Mouse (Mus musculus) cerebral cortex, adult 2 months (tissue): Measurements from ENCODE around the gene Hist2h2aa2.

ENCODE experiments used
- WGBS: fragments of 180-500 bp; shearing (Covaris S2); methylation state at CpG from one replicate; pipeline ENCODE4 v1.1.7; 2018; 5-methylcytosine and 5-hydroxymethylcytosine counted together

Hist2h2aa2 gene

DNA sequence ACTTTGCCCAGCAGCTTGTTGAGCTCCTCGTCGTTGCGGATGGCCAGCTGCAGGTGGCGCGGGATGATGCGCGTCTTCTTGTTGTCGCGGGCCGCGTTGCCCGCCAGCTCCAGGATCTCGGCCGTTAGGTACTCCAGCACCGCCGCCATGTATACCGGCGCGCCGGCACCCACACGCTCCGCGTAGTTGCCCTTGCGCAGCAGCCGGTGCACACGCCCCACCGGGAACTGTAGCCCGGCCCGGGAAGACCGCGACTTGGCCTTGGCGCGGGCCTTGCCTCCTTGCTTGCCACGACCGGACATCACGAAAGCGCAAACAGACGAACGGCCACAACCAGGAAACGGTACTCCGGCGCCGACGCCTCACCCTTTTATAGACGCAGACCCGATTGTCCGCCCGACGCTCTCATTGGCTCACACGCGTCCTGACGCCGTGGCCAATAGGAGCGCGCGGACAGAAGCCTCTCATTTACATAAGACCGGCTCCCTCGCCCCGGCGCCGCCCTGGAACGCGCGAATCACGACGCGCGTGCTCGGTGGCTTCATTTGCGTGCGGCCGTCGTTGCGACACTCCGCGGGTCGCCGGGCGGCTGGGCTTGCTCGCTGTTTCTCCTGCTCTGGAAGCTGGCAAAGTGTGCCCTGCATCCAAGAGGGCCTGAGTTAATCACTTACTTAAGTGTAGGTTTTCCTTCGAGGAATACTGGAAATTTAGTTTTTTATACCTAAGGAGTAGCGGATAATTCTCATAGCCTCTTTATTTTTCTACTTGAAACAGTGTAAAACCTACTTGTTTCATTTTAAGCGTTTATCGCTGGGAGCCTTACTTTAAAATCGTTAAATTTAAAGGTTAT lies at the start of gene Hist2h2aa2:
TSS of gene Hist2h2aa2 (minus strand) at position 328 of the 850 bp plus-strand sequence.
- WGBS = 2% methylated on average over 39 of the region's 85 CpGs

DNA sequence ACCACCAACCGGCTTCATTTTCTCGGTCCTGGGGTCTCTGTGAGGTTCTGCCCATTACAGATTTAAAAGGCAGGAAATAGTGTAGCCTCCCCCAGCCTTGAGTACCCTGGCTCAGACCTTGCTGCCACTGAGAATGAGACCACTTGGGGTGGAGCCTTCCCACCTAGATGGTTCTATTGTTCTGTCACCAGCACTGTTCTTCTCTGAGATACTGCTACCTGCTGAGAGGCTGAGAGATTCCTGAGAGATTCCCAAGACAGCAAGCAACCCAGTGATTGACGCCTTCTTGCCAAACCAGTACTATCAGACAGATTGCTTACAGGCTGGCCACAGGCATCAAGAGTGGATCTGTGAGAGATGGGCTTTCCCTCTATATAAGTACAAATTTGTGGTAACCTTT lies 49.1 kb upstream of the Hist2h2aa2 start:
- 83% methylated on average over 3 of the region's 3 CpGs for WGBS

DNA sequence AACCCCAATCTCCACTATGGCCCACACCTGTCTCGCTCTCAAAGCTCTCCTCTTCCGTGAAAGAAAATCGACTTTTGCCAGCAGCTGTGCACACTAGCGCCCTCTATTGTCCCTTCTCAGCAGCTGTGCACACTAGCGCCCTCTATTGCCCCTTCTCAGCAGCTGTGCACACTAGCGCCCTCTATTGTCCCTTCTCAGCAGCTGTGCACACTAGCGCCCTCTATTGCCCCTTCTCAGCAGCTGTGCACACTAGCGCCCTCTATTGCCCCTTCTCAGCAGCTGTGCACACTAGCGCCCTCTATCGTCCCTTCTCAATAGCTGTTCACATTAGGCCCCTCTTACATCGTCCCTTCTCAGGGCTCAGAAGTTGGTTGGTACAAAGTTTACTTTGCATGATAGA lies 47.3 kb upstream of the Hist2h2aa2 start:
- 90% methylated on average over 11 of the region's 11 CpGs for WGBS

DNA sequence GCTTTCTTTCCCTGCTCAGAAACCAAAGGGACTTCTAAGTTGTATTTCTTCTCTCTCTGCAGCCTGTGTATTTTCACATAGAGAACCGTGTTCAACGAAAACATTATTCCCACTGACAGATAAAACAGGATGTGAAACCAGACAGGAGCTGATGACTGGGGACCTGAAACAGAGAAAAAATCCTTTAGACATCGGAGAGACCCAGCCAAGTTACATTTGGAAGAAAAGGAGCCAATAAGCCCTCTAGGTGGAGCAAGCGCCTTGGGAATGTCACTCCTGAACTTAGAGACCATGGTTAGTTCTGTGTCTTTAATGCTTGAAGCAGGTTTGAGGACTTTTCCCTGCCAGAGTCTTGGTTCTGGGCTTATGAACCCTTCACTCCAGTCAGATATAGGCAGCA lies 44.4 kb upstream of the Hist2h2aa2 start:
- WGBS = 12% methylated on average over 4 of the region's 4 CpGs

DNA sequence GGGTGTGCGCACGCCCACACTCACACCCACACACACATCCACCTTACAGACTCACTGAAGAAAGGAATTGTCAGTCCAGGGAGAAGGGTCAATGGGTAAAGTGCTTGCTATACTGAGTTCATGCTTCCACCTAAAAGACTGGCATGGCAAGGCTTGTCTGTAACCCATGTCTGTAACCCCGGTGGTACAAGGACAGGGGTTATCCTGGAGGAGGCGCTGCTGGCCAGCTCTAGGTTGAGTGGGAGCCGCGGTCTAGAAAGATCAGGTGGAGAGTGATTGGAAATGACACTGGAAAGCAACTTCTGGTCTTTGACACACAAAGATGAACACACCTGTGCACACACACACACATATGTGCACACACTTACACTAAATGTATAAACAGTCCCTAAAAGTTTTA lies 40.6 kb upstream of the Hist2h2aa2 start:
- WGBS = 61% methylated on average over 6 of the region's 6 CpGs

DNA sequence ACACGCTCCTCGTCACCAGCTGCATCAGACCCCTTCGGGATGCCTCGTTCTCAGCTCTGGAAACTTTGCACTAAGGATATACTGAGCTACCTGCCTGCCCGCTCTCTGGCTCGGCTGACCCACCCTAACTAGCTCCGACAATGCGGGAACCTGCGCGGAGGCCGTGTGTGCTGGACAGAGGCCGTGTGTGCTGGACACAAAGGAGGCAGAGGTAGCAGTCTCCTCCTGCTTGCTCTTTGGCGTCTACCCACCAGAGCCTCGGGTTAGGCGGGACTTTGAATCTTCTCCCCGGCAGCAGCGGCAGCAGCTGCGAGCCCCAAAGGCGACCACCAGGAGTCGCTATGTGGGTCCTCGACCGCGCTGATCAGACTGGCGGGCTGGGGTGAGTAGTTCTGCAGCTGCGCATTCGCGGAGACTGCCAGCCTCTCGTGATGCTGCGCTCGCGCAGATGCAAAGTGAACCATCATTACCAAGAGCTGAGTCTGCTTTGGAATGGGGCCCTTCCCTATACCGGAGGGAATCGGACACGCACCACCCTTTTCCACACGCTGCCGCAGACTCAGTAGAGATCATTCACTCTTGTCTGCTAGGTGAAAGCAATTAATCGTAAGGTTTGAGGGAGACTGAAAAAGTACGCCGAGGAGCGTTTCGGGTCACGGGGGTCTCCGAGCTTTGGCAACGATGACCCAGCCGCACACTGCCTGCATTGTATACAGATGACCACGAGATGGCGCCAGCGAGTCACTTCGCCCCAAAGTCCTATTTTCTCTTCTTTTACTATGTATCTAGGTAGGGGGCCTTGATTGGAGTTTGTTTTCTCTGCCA lies 37.9 kb upstream of the Hist2h2aa2 start:
- WGBS = under 1% methylated on average over 49 of the region's 49 CpGs

DNA sequence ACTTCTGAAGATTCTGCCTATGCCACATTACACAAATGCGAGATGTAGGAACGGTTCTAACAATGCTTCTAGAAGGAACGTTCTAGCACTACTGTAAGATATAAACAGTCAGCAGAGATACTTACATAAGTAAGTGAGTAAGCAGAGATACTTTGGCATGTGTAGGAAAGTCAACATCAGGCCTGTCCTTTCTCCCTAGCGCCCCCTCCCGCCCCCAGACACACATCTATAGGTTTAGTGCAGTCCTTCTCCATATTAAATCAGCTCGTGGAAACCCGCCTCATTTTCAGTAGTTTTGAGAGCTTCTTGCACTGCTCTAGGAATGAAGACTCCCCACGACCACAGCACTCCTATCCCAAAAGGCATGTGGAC lies 37.3 kb upstream of the Hist2h2aa2 start:
- 17% methylated on average over 8 of the region's 8 CpGs for WGBS

DNA sequence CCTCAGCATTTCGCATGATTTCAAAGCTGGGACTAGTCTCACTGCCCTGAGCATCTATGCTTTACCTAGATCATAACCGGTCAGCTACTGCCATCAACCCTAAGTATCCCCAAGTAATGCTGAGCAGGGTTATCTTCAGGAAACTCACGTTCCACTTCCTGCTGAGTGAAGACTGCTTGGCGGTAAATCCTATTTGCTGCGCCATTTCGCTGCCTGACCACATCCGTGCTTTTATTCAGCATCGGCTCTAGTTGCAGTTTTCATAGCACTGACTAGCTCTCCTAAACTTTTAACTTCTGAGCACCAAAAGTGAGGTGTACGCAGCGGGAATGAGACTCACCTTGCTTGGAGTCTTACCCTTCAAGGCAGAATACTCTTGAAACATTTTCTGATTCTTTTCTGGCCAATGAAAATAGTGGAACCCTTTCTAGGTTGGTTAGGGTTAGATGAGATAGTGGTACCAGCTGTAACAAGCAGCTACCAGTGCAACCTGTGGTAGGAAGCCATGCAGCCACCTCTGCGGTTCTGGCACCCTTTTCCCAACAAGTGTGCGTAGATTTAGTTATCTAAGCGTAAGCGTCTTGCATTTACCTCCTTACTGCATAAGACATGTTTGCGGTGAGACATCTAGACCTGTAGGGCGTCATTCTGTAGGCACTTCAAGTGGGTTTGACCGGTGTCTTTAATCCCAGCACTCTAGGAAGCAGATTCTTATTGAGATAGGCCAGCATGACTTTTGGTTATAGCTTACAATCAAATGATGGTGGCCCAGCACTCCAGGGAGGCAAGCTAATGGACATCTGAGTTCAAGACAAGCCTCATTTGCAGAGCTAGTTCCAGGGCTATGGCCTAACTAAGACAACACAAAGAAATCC lies 33.8 kb upstream of the Hist2h2aa2 start:
- WGBS = 93% methylated on average over 17 of the region's 17 CpGs

DNA sequence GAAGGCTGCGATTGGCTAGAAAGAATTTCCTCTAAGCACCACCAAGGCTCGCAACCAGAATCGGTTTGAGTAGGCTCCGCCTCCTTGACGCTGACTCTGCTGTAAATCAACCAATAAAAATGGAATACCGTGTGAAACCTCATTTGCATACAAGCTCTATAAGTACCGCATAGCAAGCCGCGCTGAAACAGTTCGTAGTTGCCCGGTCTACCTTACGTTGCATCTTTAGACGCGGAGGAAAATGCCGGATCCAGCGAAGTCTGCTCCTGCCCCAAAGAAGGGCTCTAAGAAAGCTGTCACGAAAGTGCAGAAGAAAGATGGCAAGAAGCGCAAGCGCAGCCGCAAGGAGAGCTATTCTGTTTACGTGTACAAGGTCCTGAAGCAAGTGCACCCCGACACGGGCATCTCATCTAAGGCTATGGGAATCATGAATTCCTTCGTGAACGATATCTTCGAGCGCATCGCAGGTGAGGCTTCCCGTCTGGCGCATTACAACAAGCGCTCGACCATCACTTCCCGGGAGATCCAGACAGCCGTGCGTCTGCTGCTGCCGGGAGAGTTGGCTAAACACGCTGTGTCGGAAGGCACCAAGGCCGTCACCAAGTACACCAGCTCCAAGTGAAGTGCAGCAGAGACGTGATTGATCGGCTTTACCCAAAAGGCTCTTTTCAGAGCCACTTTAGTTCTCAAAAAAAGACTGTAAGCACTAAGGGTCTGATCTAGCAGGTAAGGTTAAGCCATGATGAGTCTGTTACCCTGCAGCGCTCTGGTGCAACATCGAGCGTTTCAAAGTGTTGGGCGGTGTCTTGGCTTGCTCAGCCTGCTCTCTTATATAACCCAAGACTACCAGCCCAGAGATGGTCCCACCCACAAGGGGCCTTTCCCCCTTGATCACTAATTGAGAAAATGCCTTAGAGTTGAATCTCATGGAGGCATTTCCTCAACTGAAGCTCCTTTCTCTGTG lies 29.7 kb upstream of the Hist2h2aa2 start, which contains the start of gene Hist2h2bb:
TSS of gene Hist2h2bb (plus strand) at position 242 of the 964 bp plus-strand sequence.
- WGBS = 1% methylated on average over 45 of the region's 45 CpGs

DNA sequence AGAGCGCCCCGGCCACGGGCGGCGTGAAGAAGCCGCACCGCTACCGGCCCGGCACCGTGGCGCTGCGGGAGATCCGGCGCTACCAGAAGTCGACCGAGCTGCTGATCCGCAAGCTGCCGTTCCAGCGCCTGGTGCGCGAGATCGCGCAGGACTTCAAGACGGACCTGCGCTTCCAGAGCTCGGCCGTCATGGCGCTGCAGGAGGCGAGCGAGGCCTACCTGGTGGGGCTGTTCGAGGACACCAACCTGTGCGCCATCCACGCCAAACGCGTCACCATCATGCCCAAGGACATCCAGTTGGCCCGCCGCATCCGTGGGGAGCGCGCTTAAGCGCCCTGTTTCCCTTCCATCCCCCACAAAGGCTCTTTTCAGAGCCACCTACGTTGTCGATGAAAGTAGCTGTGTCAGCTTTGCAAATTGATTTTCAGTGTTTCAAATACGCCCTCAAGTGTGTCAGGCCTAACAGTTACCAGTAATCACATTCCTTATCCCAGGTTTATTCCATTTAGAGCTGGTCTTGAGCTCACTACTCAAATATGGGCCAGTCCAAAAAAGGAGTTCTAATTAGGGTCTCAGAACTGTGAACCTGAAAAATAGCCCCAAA lies 28.8 kb upstream of the Hist2h2aa2 start:
- WGBS = 1% methylated on average over 15 of the region's 44 CpGs

DNA sequence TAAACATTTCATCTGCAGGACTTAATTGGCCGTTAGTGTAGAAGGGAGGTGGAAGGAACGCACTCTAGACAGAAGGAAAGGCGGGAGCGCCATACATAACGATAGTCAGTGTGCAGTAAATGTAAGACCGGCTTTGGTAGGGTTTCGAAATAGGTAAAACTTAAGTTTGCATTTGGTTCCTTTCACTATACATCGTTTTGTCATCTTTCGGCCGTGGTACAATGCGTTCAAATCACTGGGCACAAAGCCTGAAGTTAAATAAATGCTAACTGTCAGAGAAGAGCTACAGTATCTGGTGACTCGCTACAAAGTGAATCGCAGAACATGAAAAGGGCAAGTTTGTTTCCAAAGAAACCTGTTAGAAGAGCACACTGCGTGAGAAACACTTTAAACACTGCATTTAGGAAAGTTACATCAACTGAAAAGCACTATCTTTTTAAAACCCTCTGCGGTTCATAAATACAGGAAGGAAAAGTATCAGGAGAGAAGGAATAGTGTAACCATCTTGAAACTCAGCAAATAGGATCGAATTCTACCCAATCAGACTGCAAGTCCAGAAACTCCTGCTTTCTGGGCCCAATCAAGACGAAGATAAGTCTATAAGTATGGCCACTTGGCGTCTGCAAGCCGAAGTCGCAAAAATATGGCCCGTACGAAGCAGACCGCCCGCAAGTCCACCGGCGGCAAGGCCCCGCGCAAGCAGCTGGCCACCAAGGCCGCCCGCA lies 28.1 kb upstream of the Hist2h2aa2 start, which contains the start of gene Hist2h3b:
TSS of gene Hist2h3b (plus strand) at position 604 of the 725 bp plus-strand sequence.
- WGBS = 6% methylated on average over 30 of the region's 30 CpGs

DNA sequence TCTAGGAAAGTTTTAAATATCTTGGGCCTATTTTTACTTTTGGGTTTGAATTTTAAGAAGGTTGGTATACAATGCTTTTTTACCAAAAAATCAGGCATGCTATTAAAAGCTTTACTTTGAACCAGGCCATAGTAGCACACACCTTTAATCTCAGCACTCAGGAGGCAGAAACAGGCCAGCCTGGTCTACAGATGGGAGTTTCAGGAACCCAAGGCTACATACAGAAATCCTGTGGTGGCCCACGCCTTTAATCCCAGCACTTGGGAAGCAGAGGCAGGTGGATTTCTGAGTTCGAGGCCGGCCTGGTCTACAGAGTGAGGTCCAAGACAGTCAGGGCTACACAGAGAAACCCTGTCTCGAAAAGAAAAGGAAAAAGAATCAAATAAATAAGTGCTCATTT lies 27.5 kb upstream of the Hist2h2aa2 start:
- 72% methylated on average over 4 of the region's 4 CpGs for WGBS

DNA sequence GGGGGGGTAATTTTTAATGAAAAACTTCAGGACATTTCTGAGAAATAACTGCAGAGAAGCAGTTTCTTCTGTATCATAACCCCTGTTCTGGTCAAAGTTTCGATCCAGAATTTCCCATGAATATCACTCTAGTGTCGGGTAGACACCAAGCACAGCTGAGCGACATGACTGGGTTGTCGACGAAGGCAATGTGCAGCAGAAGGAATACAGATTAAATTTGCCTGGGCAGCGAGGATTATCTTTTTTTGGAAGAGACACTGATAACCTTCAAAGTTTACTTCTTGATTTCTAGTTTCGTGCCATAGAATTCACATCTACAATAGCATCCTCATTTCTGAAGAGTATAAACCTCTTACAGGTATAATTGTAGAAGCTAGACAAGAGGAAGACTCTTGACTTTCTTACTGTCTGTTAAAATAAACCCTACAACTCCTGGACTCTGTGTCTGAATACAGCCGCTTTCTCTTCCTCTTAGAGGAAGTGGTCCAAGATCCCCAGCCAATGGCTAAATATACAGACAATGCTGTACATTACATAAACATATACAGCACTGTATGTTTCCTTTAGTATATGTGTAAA lies 26.1 kb upstream of the Hist2h2aa2 start:
- WGBS = 88% methylated on average over 8 of the region's 8 CpGs

DNA sequence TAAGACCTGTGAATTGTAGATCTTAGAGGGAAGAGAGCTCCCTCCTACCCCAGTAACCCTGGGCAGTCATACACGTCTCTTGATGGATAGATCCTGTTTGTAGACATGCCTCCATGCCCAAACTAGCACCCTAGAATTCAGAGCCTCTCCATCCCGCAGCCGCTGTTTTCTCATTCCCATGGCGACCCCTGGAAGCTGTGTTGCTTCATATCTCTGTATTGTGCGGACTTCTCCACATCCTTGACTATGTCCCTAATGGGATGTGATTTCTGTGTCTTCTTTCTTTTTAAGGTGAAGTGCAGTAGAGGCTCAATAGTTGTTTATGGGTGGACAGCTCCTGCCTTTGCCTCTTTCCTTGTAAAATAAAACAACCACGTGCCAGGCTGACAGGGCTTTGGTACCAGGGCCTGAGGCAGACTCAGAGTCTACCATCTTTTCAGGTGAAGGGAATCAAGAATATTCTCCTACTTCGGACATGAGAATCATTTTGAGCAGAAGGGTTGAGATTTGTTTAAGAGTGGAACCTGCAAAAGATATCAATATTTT lies 24.4 kb upstream of the Hist2h2aa2 start:
- 75% methylated on average over 7 of the region's 7 CpGs for WGBS

DNA sequence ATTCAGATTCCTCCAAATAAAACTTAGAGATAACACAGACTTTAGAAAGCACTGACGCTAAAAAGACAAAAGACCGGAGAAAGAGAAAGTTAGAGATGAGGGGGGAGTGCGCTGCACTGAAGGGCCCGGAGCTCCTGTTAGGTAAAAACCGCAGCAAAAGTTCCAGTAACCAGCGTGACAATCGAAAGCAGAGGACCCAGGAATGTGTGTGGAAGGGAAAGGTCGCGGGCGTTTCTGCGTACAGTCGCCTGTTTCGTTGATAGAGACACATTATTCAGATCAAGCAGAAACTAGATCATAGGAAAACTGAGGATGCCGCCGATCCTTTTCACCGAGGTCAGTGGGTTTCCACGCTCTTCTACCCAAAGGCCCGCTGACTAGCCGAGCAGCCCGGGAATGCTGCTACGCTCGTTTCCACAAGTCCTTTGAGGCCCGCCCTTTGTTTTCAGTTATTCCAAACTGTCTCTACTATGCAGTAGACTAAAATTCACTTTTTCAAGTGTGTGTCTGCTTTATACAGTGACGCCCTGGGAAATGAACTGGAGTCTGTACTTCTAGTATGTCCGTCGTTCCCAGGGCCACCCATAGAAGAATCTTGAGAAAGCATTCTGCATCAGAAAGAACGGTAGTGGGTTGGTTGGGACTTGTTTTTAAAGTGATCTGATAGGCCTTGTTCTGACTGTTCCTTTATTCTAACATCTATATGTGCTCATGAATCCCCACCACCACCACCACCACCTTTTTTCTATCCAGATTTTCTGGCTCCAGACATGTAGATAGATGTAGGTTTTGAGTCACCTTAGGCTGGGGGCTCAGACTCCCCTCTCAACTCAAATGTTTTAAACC lies 23.7 kb upstream of the Hist2h2aa2 start:
- WGBS = 2% methylated on average over 27 of the region's 27 CpGs

DNA sequence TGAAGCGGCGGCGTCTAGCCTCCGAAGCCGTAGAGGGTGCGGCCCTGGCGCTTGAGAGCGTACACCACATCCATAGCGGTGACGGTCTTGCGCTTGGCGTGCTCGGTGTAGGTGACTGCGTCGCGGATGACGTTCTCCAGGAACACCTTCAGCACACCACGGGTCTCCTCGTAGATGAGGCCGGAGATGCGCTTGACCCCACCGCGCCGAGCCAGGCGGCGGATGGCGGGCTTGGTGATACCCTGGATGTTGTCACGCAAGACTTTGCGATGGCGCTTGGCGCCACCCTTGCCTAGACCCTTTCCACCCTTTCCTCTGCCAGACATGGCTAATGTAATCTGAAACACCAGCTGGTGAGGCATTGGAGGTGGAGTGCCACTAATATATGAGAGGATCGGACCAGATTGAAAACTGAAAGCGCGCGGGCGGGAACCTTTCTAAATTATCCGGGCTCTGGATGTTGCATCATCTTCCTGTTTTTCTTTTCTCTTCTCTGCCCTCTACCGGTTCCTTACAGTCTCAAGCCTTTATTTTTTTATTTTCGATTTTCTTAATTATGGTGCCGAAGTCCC lies 23.0 kb upstream of the Hist2h2aa2 start, which contains the start of gene Hist2h4:
TSS of gene Hist2h4 (minus strand) at position 333 of the 572 bp plus-strand sequence.
- WGBS = under 1% methylated on average over 40 of the region's 40 CpGs

DNA sequence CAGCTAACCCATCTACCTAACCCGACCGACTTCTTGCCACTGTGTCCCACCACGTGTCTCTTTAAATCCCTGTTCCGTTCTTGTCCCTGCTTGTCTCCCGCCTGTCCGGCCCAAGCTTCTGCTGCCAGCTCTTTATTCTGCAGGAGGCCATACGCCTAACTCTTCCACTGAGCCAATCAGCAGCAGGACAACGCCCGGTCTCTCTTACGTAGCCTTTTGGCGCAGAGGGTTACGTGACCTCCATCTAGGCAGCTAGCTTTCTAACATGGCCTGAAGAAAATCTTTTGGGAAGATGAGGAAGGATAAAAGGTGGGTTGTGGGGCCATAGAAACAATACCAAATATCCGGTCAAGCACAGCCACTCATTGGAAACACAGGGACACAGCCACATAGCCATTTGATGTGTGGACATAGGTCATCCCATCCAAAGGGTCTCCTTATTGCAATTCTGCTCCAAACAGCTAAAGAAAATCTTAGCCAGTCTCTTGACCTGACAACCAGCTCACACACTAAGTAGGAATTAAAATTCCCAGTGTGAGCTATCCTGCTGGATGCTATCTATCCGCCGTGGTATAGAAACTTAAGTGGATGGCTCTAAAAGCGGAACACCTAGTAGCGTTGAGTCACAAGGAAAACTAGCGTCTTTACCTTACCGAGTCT lies 22.3 kb upstream of the Hist2h2aa2 start:
- WGBS = 1% methylated on average over 19 of the region's 19 CpGs
